Mouse (Mus musculus) spleen, adult 2 months (tissue): Measurements from ENCODE around the gene Gm5039. TPM values are rescaled to one million over a fixed set of nuclear protein-coding genes. Genes with fewer than 3 reads are reported as not detected.
"Not testable (repeated sequence)": the region's sequence is repeated elsewhere in the genome, so short reads cannot be mapped to it uniquely, and the experiment has no call there.

Source experiments
- DNase-seq, 2 experiments: peaks; one replicate each; pipeline versions ENCODE4 v3.0.0 to v3.0.0-alpha.2; 2012 to 2021; ENCODE audit warnings: low spot score in 2 of 2, low read depth in 1 of 2
- H3K27ac ChIP-seq: fragments of 200-500 bp; 2 replicates; pipeline ENCODE4 v1.5.1; 2012; ENCODE audit warnings: low read length, inconsistent platforms; ENCODE audit not compliant: insufficient read depth
- H3K27me3 ChIP-seq: fragments of 200-500 bp; 2 replicates; pipeline ENCODE4 v1.6.1; 2012; ENCODE audit warnings: mild to moderate bottlenecking, moderate library complexity, low read length, inconsistent platforms; ENCODE audit not compliant: control insufficient read depth, insufficient read depth
- H3K36me3 ChIP-seq: fragments of 200-500 bp; 2 replicates; pipeline ENCODE4 v1.6.1; 2012; ENCODE audit warnings: mild to moderate bottlenecking, low read length, inconsistent platforms; ENCODE audit not compliant: control insufficient read depth, insufficient read depth
- H3K4me1 ChIP-seq: fragments of 200-500 bp; 2 replicates; pipeline ENCODE4 v1.6.1; 2011; ENCODE audit warnings: inconsistent platforms; ENCODE audit not compliant: control insufficient read depth, insufficient read depth, insufficient read length
- H3K4me3 ChIP-seq: fragments of 200-500 bp; 2 replicates; pipeline ENCODE4 v1.5.1; 2011; ENCODE audit warnings: mild to moderate bottlenecking, inconsistent platforms; ENCODE audit not compliant: insufficient read depth, insufficient read length; ENCODE audit errors: extremely low read depth
- CTCF ChIP-seq: fragments of 200-500 bp; IDR thresholded peaks from 2 replicates; pipeline ENCODE4 v1.5.1; 2011; ENCODE audit warnings: mild to moderate bottlenecking, inconsistent platforms; ENCODE audit not compliant: insufficient read depth, insufficient read length, insufficient replicate concordance; ENCODE audit errors: extremely low read depth
- POLR2A ChIP-seq: fragments of 200-500 bp; IDR thresholded peaks from 2 replicates; pipeline ENCODE4 v1.6.1; 2011; ENCODE audit warnings: low read depth, low read length, inconsistent platforms
- WGBS: fragments of 180-500 bp; shearing (Covaris S2); methylation state at CpG from one replicate; pipeline ENCODE4 v1.1.7; 2018; 5-methylcytosine and 5-hydroxymethylcytosine counted together
- polyA plus RNA-seq: library from polyadenylated mRNA; depleted of rRNA; stranded (reverse); fragments of >200 nt; gene quantifications from 2 replicates; pipeline ENCODE4 v1.2.3, GENCODE M21; 2012; rRNA removed

Gm5039 gene
- polyA plus RNA-seq, result not detected in 2 replicates

DNA sequence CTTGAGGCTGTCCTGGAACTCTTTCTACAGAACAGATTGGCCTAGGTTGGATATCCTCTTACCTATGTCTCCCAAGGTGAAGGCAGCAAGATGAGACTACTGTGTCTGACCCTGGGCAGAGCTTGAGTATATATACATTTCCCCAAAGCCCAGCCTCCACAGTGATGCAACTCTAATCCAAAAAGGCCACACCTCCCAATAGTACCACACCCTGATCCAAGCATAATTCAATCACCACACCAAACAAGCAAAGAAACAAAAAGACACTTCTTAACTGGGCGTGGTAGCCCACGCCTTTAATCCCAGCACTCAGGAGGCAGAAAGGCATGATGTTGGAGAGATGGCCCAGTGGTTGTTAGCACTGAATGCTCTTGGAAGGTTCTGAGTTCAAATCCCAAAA, at the start of gene Gm5039:
TSS of gene Gm5039 (minus strand) at position 101 of the 400 bp plus-strand sequence.
- not testable (repeated sequence) for H3K36me3 ChIP-seq, H3K4me1 ChIP-seq, H3K27ac ChIP-seq, H3K27me3 ChIP-seq, H3K4me3 ChIP-seq, DNase-seq
- 95% methylated on average over 2 of the region's 2 CpGs for WGBS

DNA sequence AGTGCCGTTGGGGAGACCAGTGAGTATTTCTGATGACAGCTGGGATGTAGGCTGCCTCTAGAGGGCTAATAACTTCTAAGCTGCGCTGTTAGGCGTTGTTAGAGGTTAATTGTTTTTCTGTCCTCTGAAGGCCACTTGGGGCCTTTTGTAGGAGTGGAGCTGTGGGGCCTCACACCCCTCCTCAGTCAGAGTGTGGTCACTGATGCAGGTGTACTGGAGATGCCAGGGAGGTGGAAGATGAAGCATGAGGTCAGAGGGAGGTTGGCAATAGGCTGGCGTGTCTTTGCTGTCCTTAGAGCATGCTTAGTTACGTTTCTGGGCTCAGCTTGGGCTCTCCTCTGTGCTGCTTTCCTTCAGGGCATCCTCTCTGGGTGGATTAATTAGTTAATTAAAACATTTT, 48.2 kb upstream of the Gm5039 start:
- TF ChIP-seq CTCF, result no peak
- no peak for DNase-seq
- H3K4me3 ChIP-seq, result no peak overlapping the region
- H3K27me3 ChIP-seq, result no peaks in the 10 kb centered on the region
- no peak overlapping the region for H3K27ac ChIP-seq
- peaks cover 3% of the 10 kb centered on the region for H3K36me3 ChIP-seq
- no peaks in the 10 kb centered on the region for H3K4me1 ChIP-seq
- WGBS, result 92% methylated on average over 5 of the region's 5 CpGs

DNA sequence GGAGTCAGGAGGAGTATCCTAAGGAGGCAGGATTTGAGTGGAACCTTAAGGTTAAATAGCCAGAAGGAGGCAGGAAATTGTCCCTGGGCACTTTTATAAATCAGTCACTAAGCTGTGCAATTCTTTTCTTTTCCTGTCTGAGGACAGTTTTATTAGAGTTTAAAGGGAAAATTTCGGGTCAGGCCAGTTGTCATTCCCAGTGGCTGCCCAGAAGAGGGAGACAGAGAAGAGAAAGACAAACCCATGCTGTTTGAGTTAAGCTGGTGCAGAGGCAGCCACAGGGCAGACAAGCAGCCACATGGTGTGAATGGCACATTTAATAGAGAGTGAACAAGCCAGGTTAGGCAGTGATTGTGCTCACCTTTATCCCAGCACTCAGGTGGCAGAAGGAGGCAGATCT, 46.5 kb upstream of the Gm5039 start:
- H3K36me3 ChIP-seq, H3K4me1 ChIP-seq, H3K27ac ChIP-seq, H3K27me3 ChIP-seq, H3K4me3 ChIP-seq, DNase-seq: not testable (repeated sequence)
- 30% methylated on average over 1 of the region's 1 CpGs for WGBS

DNA sequence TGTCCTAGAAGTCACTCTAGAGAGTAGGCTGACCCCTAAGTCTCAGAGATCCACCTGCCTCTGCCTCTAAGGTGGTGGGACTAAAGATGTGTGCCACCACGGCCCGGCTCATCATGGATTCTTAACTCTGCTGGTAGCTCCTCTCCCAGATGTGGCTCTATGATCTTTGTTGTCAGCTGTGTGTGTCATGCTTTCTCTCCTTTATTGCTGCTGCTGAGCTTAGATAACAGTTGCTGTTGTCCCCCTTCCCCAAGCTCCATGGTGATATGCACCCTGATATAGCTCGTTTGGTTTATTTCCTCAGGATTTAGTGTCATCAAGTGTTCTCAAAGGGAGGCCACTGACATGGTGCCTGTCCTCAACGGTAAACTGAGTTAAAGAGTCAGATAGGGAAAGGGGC, 45.9 kb upstream of the Gm5039 start:
- not testable (repeated sequence) for DNase-seq, H3K36me3 ChIP-seq, H3K27ac ChIP-seq, H3K27me3 ChIP-seq, H3K4me1 ChIP-seq, H3K4me3 ChIP-seq
- WGBS, result 80% methylated on average over 4 of the region's 4 CpGs

DNA sequence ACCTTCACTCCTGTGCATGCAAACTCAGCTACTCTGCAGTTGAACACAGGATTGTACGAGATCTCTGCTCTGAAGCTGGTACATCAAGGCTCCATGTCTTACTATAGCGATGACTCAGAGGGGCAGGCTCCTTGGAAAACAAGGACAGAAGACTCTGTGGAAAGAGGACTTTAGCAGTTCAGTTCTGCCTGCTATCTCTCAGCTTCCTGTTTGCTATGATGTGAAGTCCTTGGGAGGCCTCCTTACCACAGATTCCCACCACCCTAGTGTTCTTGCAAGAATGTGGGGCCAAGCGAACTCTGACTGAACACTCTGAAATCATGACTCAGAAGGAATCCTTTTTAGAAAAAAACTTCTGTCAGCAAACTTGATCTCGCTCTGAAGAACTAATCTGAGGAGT, 44.8 kb upstream of the Gm5039 start:
- Histone ChIP-seq H3K36me3 (peaks cover 3% of the 10 kb centered on the region), H3K27me3 (no peaks in the 10 kb centered on the region), H3K27ac (no peak overlapping the region), H3K4me3 (no peak overlapping the region), H3K4me1 (no peaks in the 10 kb centered on the region)
- 86% methylated on average over 4 of the region's 4 CpGs for WGBS
- TF ChIP-seq CTCF (no peak), POLR2A (no peak)
- no peak for DNase-seq

DNA sequence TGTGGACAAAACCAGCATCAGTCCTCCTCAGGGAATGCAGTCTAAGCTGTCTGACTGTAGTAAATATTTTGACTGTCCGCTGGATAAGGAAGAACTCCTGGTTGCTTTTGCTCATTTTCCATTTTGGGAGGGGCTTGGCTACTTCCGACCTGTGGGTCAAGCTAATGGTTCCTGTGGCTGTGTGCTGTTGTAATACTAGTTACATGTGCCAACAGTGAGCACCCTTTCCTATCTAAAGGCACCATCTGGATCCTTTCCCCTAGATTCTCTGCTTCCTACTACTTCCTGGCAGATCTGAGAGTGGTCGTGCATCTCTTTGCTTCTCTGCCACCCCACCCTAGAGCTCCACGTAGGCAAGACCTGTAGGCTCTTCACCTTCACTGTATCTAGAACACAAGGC, 43.8 kb upstream of the Gm5039 start:
- Histone ChIP-seq H3K4me3 (no peak overlapping the region), H3K27me3 (no peaks in the 10 kb centered on the region), H3K36me3 (peaks cover 3% of the 10 kb centered on the region; the same call in 1 of the 2 replicates), H3K27ac (no peak overlapping the region), H3K4me1 (no peaks in the 10 kb centered on the region)
- no peak for TF ChIP-seq CTCF
- TF ChIP-seq POLR2A, result no peak
- DNase-seq, result no peak
- WGBS, result 80% methylated on average over 4 of the region's 4 CpGs

DNA sequence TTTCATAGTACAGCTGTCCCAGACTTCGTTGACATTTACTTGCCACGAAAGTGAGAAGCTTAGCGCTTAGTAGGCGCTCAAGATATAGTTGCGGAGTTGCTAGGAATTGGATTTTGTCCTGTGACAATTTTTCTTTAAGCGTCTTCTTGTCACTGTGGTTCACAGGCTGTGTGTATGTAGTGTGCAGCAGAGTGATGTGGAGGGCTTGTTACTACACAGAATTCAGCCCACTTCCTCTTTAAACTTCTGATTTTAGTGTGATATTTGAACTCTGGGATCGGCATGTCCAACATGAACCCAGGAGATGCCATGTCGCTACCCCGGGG, 37.3 kb upstream of the Gm5039 start:
- TF ChIP-seq CTCF (no peak), POLR2A (no peak)
- 29% methylated on average over 9 of the region's 9 CpGs for WGBS
- Histone ChIP-seq H3K27me3 (no peaks in the 10 kb centered on the region), H3K4me1 (no peaks in the 10 kb centered on the region), H3K4me3 (peak overlapping the region; percentile 92), H3K36me3 (no peaks in the 10 kb centered on the region), H3K27ac (no peak overlapping the region)
- DNase-seq, result no peak

DNA sequence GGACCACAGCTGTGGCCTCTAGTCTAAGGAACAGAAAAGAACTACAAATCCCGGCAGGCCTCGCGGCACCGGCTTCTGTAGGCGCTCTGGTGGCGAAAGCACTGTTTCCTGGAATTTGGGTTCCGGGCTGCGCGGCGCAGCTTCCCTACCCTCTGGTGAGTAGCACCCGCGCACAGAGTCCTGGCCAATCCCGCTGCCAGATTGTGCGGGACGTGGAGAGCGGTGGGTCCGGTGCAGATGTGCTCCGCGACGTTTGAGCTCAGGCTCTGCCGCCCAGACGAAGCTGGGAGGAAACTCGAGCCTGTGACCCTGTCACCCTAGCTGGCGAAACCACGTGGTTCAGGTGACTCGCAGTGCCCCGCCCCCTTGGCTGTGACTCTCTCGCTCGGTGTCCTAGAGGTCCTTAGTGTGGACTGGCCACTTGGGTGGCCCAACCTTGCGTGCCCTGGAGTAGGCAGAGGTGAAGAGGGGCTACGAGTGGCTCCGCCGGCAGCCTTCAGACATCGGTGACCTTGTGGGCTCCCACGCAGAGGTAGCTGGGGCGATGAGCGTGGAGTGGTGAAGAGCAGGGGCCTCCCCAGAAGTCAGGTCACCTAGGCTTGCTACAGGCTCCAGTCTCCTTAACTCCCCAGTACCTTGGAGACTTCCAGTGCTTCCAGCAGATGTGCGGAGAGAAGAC, 36.8 kb upstream of the Gm5039 start, which contains the start of gene Adck1:
TSS of gene Adck1 (plus strand) at position 114 of the 679 bp plus-strand sequence.
- no peaks in the 10 kb centered on the region for H3K4me1 ChIP-seq
- H3K27me3 ChIP-seq, result no peaks in the 10 kb centered on the region
- H3K4me3 ChIP-seq, result peak within 1 kb of the TSS; percentile 92
- H3K36me3 ChIP-seq, result no peaks in the 10 kb centered on the region
- WGBS, result under 1% methylated on average over 38 of the region's 38 CpGs
- no peak for TF ChIP-seq POLR2A
- TF ChIP-seq CTCF, result no peak
- peak; percentile 65 to 86 for DNase-seq
- H3K27ac ChIP-seq, result peak within 1 kb of the TSS; percentile 75
